Mouse (Mus musculus) liver, adult 2 months (tissue): ENCODE data around the gene Tenm3. TPM values are rescaled to one million over a fixed set of nuclear protein-coding genes. Genes with fewer than 3 reads are reported as not detected.

Experiments
- DNase-seq: peaks from one replicate; pipeline ENCODE4 v3.0.0-alpha.2; 2011; ENCODE audit warnings: low read depth, low spot score; ENCODE audit errors: extremely low read depth
- H3K27ac ChIP-seq: fragments of 200-500 bp; replicated peaks from 2 replicates; pipeline ENCODE4 v1.5.1; 2012; ENCODE audit warnings: low read depth, mild to moderate bottlenecking, control low read depth, inconsistent platforms, low read length; ENCODE audit not compliant: insufficient read depth
- H3K27me3 ChIP-seq: fragments of 200-500 bp; 2 replicates; pipeline ENCODE4 v1.6.1; 2012; ENCODE audit warnings: mild to moderate bottlenecking, moderate library complexity, low read length, inconsistent platforms; ENCODE audit not compliant: control insufficient read depth, insufficient read depth
- H3K36me3 ChIP-seq: fragments of 200-500 bp; 2 replicates; pipeline ENCODE4 v1.6.1; 2012; ENCODE audit warnings: low read length, inconsistent platforms; ENCODE audit not compliant: control insufficient read depth, insufficient read depth
- H3K4me1 ChIP-seq: fragments of 200-500 bp; 2 replicates; pipeline ENCODE4 v1.6.1; 2011; ENCODE audit warnings: low read length; ENCODE audit not compliant: control insufficient read depth, insufficient read depth
- H3K4me3 ChIP-seq: fragments of 200-500 bp; 2 replicates; pipeline ENCODE4 v1.5.1; 2011; ENCODE audit warnings: low read depth, mild to moderate bottlenecking, control low read depth, low read length, moderate library complexity; ENCODE audit not compliant: insufficient read depth
- H3K79me2 ChIP-seq: fragments of 200-500 bp; 2 replicates; pipeline ENCODE4 v1.6.1; 2012; ENCODE audit warnings: inconsistent platforms, mild to moderate bottlenecking, low read length, moderate library complexity; ENCODE audit not compliant: control insufficient read depth, insufficient read depth
- H3K9ac ChIP-seq: fragments of 200-500 bp; 2 replicates; pipeline ENCODE4 v1.6.1; 2012; ENCODE audit warnings: low read depth, mild to moderate bottlenecking, control low read depth, inconsistent platforms, low read length
- CTCF ChIP-seq: fragments of 200-500 bp; IDR thresholded peaks from 2 replicates; pipeline ENCODE4 v1.5.1; 2011; ENCODE audit warnings: low read depth, low read length, control low read depth
- POLR2A ChIP-seq: fragments of 200-500 bp; IDR thresholded peaks from 2 replicates; pipeline ENCODE4 v1.6.1; 2011; ENCODE audit warnings: low read length, control low read depth; ENCODE audit not compliant: insufficient read depth; ENCODE audit errors: extremely low read depth
- WGBS: fragments of 180-500 bp; shearing (Covaris S2); methylation state at CpG from one replicate; pipeline ENCODE4 v1.1.7; 2018; 5-methylcytosine and 5-hydroxymethylcytosine counted together
- polyA plus RNA-seq: library from polyadenylated mRNA; depleted of rRNA; stranded (reverse); fragments of >200 nt; gene quantifications from 2 replicates; pipeline ENCODE4 v1.2.3, GENCODE M21; 2012
- total RNA-seq: library from RNA; depleted of rRNA; stranded (reverse); fragments of >200 nt; gene quantifications from 2 replicates; pipeline ENCODE4 v1.2.3, GENCODE M21; 2014

The Tenm3 gene
- total and polyA plus RNA-seq, 2 experiments: 5.3 to 12.5 TPM

DNA sequence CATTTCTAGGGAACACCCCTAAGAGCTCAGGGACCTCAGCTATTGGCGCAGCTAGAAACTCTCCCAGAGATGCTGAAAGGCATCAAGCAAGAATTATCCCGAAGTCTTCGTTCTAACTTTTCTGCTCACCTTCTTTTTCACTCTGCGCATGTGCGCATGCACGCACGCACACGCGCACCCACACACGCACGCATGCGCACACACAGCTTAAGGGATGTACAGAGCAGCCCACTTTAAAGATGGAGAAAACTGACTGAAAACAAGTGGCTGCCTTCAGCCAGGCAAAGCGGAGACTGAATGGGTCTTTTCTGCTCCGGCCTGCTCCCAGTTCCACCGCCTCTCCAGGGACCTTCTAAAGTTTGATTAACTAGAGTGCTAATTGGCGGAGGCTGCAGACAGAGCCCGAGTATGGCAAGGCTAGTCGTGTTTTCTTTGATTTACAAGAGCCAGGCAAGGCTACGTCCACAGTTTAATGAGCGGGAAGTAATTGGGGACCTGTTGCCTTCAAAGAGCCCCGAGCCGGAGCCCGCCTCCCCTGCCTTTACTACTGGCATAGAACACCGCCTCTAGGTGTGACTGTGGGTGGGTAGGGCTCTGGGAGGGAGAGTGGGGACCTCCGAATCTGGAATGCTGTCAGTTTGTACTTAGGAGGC is 623.1 kb downstream of the Tenm3 start:
- no peaks in the 10 kb centered on the region for H3K79me2 ChIP-seq
- H3K4me1 ChIP-seq: no peaks in the 10 kb centered on the region
- H3K27me3 ChIP-seq: no peaks in the 10 kb centered on the region
- H3K9ac ChIP-seq: no peak overlapping the region
- no peak for TF ChIP-seq POLR2A
- no peak for TF ChIP-seq CTCF
- H3K36me3 ChIP-seq: no peaks in the 10 kb centered on the region
- H3K4me3 ChIP-seq: no peak overlapping the region
- no peak for DNase-seq
- no peak overlapping the region for H3K27ac ChIP-seq
- 87% methylated on average over 25 of the region's 25 CpGs for WGBS

DNA sequence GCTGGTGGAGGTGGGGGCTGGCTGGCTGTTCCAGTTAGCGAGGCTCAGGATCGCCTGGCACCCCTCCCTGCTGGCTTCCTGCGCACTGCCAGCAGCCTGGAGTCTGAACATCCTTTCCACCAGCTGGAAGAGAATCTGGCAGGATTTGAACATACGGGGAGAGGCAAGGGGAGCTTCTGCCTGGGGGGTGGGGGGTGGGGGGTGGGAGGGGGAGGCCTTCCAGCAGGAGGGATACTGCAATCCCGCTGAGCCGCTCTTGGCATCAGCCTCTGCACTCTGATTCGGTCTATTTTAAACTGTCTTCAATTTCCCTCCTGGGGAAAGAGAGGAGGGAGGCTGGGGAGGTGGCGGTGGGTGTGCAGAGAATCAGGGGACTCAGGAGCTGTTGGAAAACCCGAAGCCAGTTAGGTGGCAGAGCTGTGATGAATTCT is 628.7 kb downstream of the Tenm3 start:
- Histone ChIP-seq H3K36me3 (no peaks in the 10 kb centered on the region), H3K27ac (no peak overlapping the region), H3K79me2 (no peaks in the 10 kb centered on the region), H3K27me3 (no peaks in the 10 kb centered on the region; the same call in 1 of the 2 replicates), H3K4me1 (no peaks in the 10 kb centered on the region), H3K9ac (no peak overlapping the region), H3K4me3 (no peak overlapping the region)
- DNase-seq: no peak
- TF ChIP-seq CTCF: no peak
- TF ChIP-seq POLR2A: no peak
- 68% methylated on average over 9 of the region's 9 CpGs for WGBS

DNA sequence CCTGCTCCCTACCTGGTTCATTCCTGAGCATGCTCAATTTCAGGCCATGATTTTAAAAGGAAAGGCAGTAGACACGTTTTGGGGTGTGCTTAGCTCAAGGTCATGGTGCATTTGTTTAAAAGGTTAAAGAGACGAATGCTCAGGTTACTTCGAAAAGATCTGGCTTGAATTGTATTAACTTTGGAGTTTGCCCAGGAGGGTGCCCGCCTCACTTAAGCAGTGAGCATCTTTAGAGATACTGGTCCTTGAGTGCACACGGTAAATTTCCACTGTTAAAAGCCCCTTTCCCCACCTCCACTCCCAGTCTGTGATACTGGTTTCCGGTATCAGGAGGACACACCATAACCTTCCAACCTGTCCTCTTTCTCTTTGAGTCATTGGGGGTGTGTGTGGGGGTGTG is 629.4 kb downstream of the Tenm3 start:
- H3K27ac ChIP-seq: no peak overlapping the region
- no peak for DNase-seq
- no peaks in the 10 kb centered on the region; the same call in 1 of the 2 replicates for H3K27me3 ChIP-seq
- H3K36me3 ChIP-seq: no peaks in the 10 kb centered on the region
- H3K9ac ChIP-seq: no peak overlapping the region
- H3K4me3 ChIP-seq: no peak overlapping the region
- TF ChIP-seq CTCF (no peak), POLR2A (no peak)
- H3K4me1 ChIP-seq: no peaks in the 10 kb centered on the region
- WGBS: 63% methylated on average over 6 of the region's 6 CpGs
- H3K79me2 ChIP-seq: no peaks in the 10 kb centered on the region

DNA sequence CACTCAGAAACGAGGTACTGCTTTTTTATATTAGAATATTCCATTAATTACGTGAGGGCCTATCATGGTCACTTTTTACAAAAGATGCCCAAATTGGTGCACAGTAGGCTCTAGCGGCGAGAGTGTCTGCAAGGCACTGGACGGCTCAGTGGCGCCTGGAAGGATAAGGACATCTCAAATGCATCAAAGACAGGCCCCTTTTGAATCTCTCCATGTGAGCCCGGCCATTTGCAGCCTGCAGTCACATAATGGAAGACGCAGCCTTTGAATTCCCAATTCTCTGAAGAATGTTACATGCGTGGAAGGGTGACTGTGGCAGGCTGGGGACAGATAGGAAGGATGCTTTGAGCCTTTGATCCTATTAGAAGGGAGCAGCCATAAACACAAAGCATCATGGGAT is 631.8 kb downstream of the Tenm3 start:
- Histone ChIP-seq H3K79me2 (no peaks in the 10 kb centered on the region), H3K4me1 (no peaks in the 10 kb centered on the region), H3K9ac (no peak overlapping the region), H3K4me3 (no peak overlapping the region), H3K36me3 (no peaks in the 10 kb centered on the region), H3K27ac (no peak overlapping the region), H3K27me3 (no peaks in the 10 kb centered on the region; the same call in 1 of the 2 replicates)
- TF ChIP-seq POLR2A (no peak), CTCF (no peak)
- WGBS: 90% methylated on average over 9 of the region's 9 CpGs
- no peak for DNase-seq

DNA sequence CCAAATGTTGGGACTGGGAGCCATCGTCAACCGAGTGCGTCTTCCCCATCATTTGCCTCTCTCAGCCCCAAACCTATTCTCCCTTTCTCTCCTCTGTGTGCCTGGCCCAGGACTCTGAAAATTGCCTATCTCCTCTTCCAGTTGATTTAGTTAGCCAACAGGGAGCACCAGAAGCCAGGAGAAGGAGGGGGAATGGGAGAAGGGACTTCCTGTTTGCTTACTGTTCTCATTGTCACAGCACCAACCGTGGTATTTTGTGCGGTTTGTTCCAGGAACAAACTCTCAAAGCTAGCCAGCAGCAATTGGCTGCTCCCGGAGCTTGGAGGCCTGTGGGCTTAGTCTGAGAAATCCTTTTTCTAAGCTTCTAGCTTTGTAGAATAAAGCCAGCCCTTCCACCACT is 636.2 kb downstream of the Tenm3 start:
- no peak for DNase-seq
- H3K4me1 ChIP-seq: no peaks in the 10 kb centered on the region
- no peaks in the 10 kb centered on the region for H3K79me2 ChIP-seq
- no peaks in the 10 kb centered on the region; the same call in 1 of the 2 replicates for H3K27me3 ChIP-seq
- whole genome bisulfite sequencing: 81% methylated on average over 6 of the region's 6 CpGs
- no peak overlapping the region for H3K9ac ChIP-seq
- TF ChIP-seq POLR2A (no peak), CTCF (no peak)
- H3K4me3 ChIP-seq: no peak overlapping the region
- H3K36me3 ChIP-seq: no peaks in the 10 kb centered on the region
- H3K27ac ChIP-seq: no peak overlapping the region

DNA sequence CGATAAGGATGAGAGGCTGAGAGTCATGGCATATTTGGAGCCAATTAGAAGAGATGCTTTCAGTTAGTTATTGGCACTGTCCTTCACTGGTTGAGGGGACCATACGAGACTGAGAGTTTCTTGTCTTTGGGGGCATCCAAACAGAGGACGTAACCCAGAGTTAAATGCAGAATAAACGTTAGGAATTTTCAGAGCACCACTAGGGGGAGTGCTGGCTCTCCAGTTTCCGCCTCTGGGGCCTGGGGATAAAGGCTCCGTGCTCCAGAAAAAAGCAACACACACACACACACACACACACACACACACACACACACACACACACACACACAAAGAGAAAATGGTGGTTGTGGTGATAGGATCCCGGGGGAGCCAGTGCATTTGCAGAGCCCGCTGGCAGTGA is 636.8 kb downstream of the Tenm3 start:
- Histone ChIP-seq H3K27ac (no peak overlapping the region), H3K4me1 (no peaks in the 10 kb centered on the region), H3K79me2 (no peaks in the 10 kb centered on the region), H3K9ac (no peak overlapping the region), H3K4me3 (no peak overlapping the region), H3K36me3 (no peaks in the 10 kb centered on the region), H3K27me3 (no peaks in the 10 kb centered on the region; the same call in 1 of the 2 replicates)
- DNase-seq: no peak
- TF ChIP-seq POLR2A: no peak
- TF ChIP-seq CTCF: peak; percentile 20; the same call in 1 of the 2 replicates
- WGBS: 65% methylated on average over 8 of the region's 8 CpGs
